Mouse (Mus musculus) ovary, postnatal 14 days (tissue): ENCODE measurements at regions not wholly inside any gene's neighbourhood (a gene's known extent, or its start where the extent isn't known, plus 50 kb on each side); places are given as distances from the start of the nearest gene placed in this dataset.

Experiments used
- DNase-seq: peaks from one replicate; pipeline ENCODE4 v3.0.0; 2022; ENCODE audit warnings: low spot score

DNA sequence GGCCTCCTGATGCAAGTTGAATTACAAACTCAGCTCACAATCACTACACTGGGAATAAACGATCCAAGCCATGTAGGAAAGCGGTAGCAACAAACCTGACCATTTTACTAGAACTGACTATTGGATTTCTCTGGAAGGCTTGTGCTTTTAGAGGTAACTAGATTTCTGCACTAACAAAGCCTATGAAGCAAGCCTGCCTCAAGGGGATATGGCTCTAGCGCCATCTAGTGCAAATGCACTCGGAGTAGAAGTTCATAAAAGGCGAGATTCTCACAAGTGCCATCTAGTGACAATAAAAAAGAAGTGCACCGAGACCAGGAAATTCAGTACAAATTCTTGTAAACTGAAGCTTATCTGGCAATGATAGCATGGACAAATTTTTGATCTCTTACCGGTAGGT lies 364.9 kb upstream of the Fmr1 start:
- DNase-seq: peak; percentile 45
